Mouse (Mus musculus): ENCODE results near the gene Slc25a17. TPM values are rescaled to one million over a fixed set of nuclear protein-coding genes. Genes with fewer than 3 reads are reported as not detected.
A peak's percentile ranks its signal among the peaks of the same experiment; 100 is the strongest.

The Slc25a17 gene
- total RNA-seq, 2 experiments from 2014 or later: 36.3 to 41.5 TPM

DNA sequence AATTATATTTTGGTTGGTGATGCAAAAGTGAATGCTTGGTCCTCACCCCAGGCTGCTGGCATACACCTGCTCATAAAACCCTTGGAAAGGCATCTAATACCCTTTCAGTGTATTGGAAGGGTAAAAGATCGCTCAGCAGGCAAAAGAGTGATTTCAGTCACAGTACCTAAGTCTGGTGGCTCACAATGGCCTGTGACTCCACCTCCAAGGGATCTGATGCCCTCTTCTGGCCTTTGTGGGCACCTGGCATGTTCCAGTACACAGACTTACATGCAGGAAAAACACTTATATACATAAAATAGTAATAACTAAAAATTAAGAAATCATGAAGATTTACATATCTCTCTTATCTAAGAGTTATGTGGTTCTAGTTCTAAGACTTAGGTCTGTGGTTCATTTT, 8.0 kb downstream of the Slc25a17 start:
- H3K27ac ChIP-seq: no peak overlapping the region
- no peak overlapping the region for H3K4me3 ChIP-seq
- intact Hi-C loops (cut with DNase I): loop anchor here (5.0 kb wide), 1 partner anchor 115 kb away; the partner anchor contains the start of gene Mchr1
- peak; percentile 28 for TF ChIP-seq CTCF (IDR thresholded peaks at IDR 0.05)
- no peak for DNase-seq (ENCODE audit: extremely low spot score in 1 of 2, low spot score in 2 of 2)

GRCm38 (mm10) chr15:81350401-81350800, 10.2 kb downstream of the Slc25a17 start:
- Histone ChIP-seq H3K27ac (no peak overlapping the region), H3K4me3 (no peak overlapping the region)
- no peak for DNase-seq (ENCODE audit: extremely low spot score in 1 of 2, low spot score in 2 of 2)
- TF ChIP-seq CTCF (IDR thresholded peaks at IDR 0.05): no peak
- intact Hi-C loops (cut with DNase I): loop anchor here (5.0 kb wide), 1 partner anchor 113 kb away; the partner anchor contains the start of gene Mchr1

GRCm38 (mm10) chr15:81348366-81348765, 12.2 kb downstream of the Slc25a17 start:
- intact Hi-C loops (cut with DNase I): loop anchor here (10.0 kb wide), 1 partner anchor 244 kb away; no protein-coding TSS in a partner anchor
- no peak for TF ChIP-seq CTCF (IDR thresholded peaks at IDR 0.05)
- DNase-seq (ENCODE audit: extremely low spot score in 1 of 2, low spot score in 2 of 2): no peak
- H3K4me3 ChIP-seq: no peak overlapping the region
- peak overlapping the region; percentile 50 for H3K27ac ChIP-seq

GRCm38 (mm10) chr15:81347466-81347865, 13.1 kb downstream of the Slc25a17 start:
- peak overlapping the region; percentile 71 for H3K27ac ChIP-seq
- DNase-seq (ENCODE audit: extremely low spot score in 1 of 2, low spot score in 2 of 2): no peak

DNA sequence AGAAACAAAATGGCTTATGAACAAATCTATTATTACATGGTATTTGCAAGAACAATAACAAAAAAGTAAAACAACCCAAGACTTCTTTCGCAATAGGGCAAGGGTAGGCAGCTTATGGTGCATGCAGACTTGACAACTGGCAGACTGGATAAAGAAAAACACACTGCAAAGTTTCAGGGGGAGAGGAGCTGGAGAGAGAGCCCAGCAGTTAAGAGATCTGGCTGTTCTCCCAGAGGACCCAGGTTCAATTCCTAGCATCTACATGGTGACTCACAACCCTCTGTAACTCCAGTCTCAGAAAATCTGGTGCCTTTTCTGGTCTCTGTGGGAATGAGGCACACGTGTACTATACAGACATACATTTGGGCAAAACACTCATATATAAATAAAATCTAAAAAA, 19.2 kb downstream of the Slc25a17 start:
- TF ChIP-seq CTCF (IDR thresholded peaks at IDR 0.05): no peak
- Histone ChIP-seq H3K27ac (no peak overlapping the region), H3K4me3 (no peak overlapping the region)
- intact Hi-C loops (cut with DNase I): loop anchor here (10.0 kb wide), 1 partner anchor 237 kb away; no protein-coding TSS in a partner anchor
- no peak for DNase-seq (ENCODE audit: extremely low spot score in 1 of 2, low spot score in 2 of 2)

More at GRCm38 (mm10) chr15:81347466-81347865, 13.1 kb downstream of the Slc25a17 start:
- H3K4me3 ChIP-seq: no peak overlapping the region
- intact Hi-C loops (cut with DNase I): loop anchor here (10.0 kb wide), 1 partner anchor 243 kb away; no protein-coding TSS in a partner anchor
- TF ChIP-seq CTCF (IDR thresholded peaks at IDR 0.05): no peak

DNA sequence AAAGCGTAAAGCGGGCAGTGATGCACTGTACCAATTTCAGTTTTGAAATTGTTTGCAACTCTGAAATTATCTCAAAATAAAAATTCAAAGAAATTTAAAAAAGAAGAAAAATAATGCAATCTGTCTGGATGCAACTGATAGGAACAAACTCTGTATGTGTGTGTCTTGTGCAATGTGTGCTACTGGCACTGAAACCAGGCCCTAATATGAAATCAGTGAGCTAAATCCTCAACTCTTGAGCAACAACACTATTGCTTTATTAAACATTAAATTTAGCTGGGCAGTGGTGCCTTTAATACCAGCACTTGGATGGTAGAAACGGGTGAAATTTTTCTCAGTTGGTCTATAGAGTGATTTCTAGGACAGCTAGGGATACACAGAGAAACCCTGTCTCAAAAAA, 21.5 kb downstream of the Slc25a17 start:
- Histone ChIP-seq H3K4me3 (no peak overlapping the region), H3K27ac (no peak overlapping the region)
- DNase-seq (ENCODE audit: extremely low spot score in 1 of 2, low spot score in 2 of 2): no peak
- intact Hi-C loops (cut with DNase I): no loop called here
- TF ChIP-seq CTCF (IDR thresholded peaks at IDR 0.05): no peak

- TF ChIP-seq CTCF (IDR thresholded peaks at IDR 0.05): no peak
- intact Hi-C loops (cut with DNase I): no loop called here
- no peak for DNase-seq (ENCODE audit: extremely low spot score in 1 of 2, low spot score in 2 of 2)
- Histone ChIP-seq H3K27ac (peak overlapping the region; percentile 54; the same call in 1 of the 2 replicates), H3K4me3 (no peak overlapping the region)
Measured at GRCm38 (mm10) chr15:81336466-81336865, 24.1 kb downstream of the Slc25a17 start.

DNA sequence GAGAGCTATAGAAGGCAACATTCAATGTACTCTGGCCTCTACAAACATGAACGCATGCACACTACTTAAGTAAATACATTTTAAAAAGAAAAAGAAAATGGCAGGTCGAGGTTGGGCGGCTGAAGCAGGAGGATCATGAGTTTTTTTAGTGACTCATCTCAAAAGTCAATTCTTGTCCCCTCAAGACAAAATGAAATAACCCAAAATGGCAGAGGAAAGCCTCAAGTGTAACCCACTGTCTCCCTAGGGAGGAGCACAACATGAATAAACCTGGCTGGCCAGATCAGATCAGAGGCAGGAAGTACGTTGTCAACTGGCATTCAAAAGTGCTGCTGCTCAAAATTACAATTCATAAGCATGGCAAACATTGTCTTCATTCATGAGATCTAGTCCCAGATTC, 28.1 kb downstream of the Slc25a17 start:
- H3K4me3 ChIP-seq: no peak overlapping the region
- no peak overlapping the region for H3K27ac ChIP-seq
- no peak for DNase-seq (ENCODE audit: extremely low spot score in 1 of 2, low spot score in 2 of 2)
- no peak for TF ChIP-seq CTCF (IDR thresholded peaks at IDR 0.05)
- intact Hi-C loops (cut with DNase I): no loop called here

- DNase-seq (ENCODE audit: extremely low spot score in 1 of 2, low spot score in 2 of 2): no peak
- intact Hi-C loops (cut with DNase I): no loop called here
- H3K27ac ChIP-seq: no peak overlapping the region
- TF ChIP-seq CTCF (IDR thresholded peaks at IDR 0.05): no peak
- no peak overlapping the region for H3K4me3 ChIP-seq
Measured at GRCm38 (mm10) chr15:81330816-81331433, 29.7 kb downstream of the Slc25a17 start.

GRCm38 (mm10) chr15:81329721-81330369, 30.8 kb downstream of the Slc25a17 start:
- no peak for DNase-seq (ENCODE audit: extremely low spot score in 1 of 2, low spot score in 2 of 2)
- H3K27ac ChIP-seq: 0 out of 2 replicates have a peak overlapping the region, but pooled peaks have one; percentile 8
- H3K4me3 ChIP-seq: no peak overlapping the region
- TF ChIP-seq CTCF (IDR thresholded peaks at IDR 0.05): no peak
- intact Hi-C loops (cut with DNase I): no loop called here

DNA sequence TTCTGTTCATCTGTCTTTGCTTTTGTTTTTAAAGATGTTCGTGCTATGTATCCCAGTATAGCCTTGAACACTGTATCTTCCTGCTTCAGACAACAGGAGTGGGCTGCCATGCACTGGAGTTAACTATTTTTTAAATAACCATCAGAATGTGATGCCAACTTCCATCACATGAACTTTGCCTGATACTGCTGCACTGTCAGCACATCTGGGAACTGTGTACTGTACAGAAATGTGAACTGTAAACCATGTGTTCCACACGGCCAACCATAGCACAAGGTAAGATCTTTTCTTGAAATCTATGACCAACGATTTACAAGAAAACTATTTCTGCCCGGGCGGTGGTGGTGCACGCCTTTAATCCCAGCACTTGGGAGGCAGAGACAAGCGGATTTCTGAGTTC, 33.1 kb downstream of the Slc25a17 start:
- TF ChIP-seq CTCF (IDR thresholded peaks at IDR 0.05): no peak
- intact Hi-C loops (cut with DNase I): no loop called here
- Histone ChIP-seq H3K4me3 (no peak overlapping the region), H3K27ac (no peak overlapping the region)
- DNase-seq (ENCODE audit: extremely low spot score in 1 of 2, low spot score in 2 of 2): no peak

- no peak overlapping the region for H3K27ac ChIP-seq
- no peak for TF ChIP-seq CTCF (IDR thresholded peaks at IDR 0.05)
- intact Hi-C loops (cut with DNase I): no loop called here
- DNase-seq (ENCODE audit: extremely low spot score in 1 of 2, low spot score in 2 of 2): no peak
- no peak overlapping the region for H3K4me3 ChIP-seq
Measured at GRCm38 (mm10) chr15:81324979-81325378, 35.6 kb downstream of the Slc25a17 start.

All from left cerebral cortex, adult 2 months (tissue).